Mouse (Mus musculus) myocyte (in vitro differentiated cells): Measurements from ENCODE around the gene Stpg4.

ENCODE experiments used
- CEBPB ChIP-seq: IDR thresholded peaks from 2 replicates; pipeline ENCODE4 v1.6.1; 2011; ENCODE audit warnings: mild to moderate bottlenecking, moderate library complexity; ENCODE audit not compliant: poor library complexity, insufficient read depth, severe bottlenecking
- E2F4 ChIP-seq: IDR thresholded peaks from one replicate; pipeline ENCODE4 v1.6.1; 2011; ENCODE audit warnings: mild to moderate bottlenecking, control low read depth, moderate library complexity; ENCODE audit not compliant: insufficient read depth
- MAX ChIP-seq: IDR thresholded peaks from one replicate; pipeline ENCODE4 v1.6.1; 2011; ENCODE audit warnings: low read depth, mild to moderate bottlenecking, control low read depth
- MYOD1 ChIP-seq, 3 experiments: IDR thresholded peaks; one replicate each; pipeline ENCODE4 v1.6.1; 2011; ENCODE audit warnings: control low read depth in 2 of 3, low read depth in 2 of 3, mild to moderate bottlenecking in 2 of 3, moderate library complexity in 1 of 3; ENCODE audit not compliant: insufficient read length in 2 of 3, control insufficient read depth in 1 of 3
- MYOG ChIP-seq, 3 experiments: IDR thresholded peaks; one replicate each; pipeline ENCODE4 v1.6.1; 2011; ENCODE audit warnings: control low read depth in 2 of 3, low read depth in 2 of 3, mild to moderate bottlenecking in 2 of 3; ENCODE audit not compliant: insufficient read length in 2 of 3, control insufficient read depth in 1 of 3, insufficient read depth in 1 of 3
- POLR2A ChIP-seq: IDR thresholded peaks from one replicate; pipeline ENCODE4 v1.6.1; 2011; ENCODE audit warnings: low read depth, mild to moderate bottlenecking, control low read depth, moderate library complexity; ENCODE audit not compliant: insufficient read length
- POLR2AphosphoS2 ChIP-seq: IDR thresholded peaks from one replicate; pipeline ENCODE4 v1.6.1; 2011; ENCODE audit warnings: low read depth, control low read depth; ENCODE audit not compliant: insufficient read length
- REST ChIP-seq: IDR thresholded peaks from one replicate; pipeline ENCODE4 v1.6.1; 2011; ENCODE audit warnings: mild to moderate bottlenecking, control low read depth, moderate library complexity; ENCODE audit not compliant: insufficient read depth, insufficient read length
- TCF12 ChIP-seq: IDR thresholded peaks from one replicate; pipeline ENCODE4 v1.6.1; 2011; ENCODE audit warnings: mild to moderate bottlenecking, control low read depth; ENCODE audit not compliant: poor library complexity, insufficient read depth, severe bottlenecking
- TCF3 ChIP-seq: IDR thresholded peaks from one replicate; pipeline ENCODE4 v1.6.1; 2011; ENCODE audit warnings: low read depth, control low read depth; ENCODE audit not compliant: insufficient read length
- USF1 ChIP-seq: IDR thresholded peaks from one replicate; pipeline ENCODE4 v1.6.1; 2011; ENCODE audit warnings: low read depth, mild to moderate bottlenecking, control low read depth, moderate library complexity

- TF ChIP-seq USF1 (no peak), CEBPB (no peak), TCF12 (no peak), POLR2AphosphoS2 (no peak), POLR2A (no peak), MYOD1 (IDR thresholded peaks at IDR 0.05; ENCODE audit: control insufficient read depth in 1 of 3, insufficient read length in 2 of 3, low read depth in 2 of 3) (no peak), MAX (no peak), E2F4 (no peak), MYOG (IDR thresholded peaks at IDR 0.05; ENCODE audit: control insufficient read depth in 1 of 3, insufficient read depth in 1 of 3, insufficient read length in 2 of 3, low read depth in 2 of 3) (no peak), TCF3 (no peak), REST (no peak)
Observed at GRCm38 (mm10) chr17:87402444-87402843, 25.1 kb downstream of the Stpg4 start.
